ENCODE assay signal across 8 mouse cellular contexts in the genomic region with DNA sequence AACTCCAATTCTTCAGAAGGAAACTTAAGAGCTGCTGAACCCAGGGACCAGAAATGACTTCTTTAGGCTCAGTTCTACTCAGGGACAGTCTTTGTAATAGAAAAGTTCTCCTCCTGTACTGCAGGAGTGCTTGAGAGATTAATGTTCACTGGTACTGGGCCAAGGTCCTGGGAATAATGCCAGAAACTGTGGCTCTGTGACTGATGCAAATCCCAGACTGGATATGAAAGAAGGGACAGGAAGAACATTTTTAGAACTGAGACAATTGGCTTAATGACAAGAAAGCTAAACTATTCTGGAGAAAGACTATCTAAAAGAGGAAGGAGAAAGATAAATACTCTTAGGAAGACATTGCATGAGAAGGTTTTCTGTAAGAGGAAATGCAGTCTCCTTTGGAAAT.
DNase-seq lines count a peak whose midpoint lies in the region.

No protein-coding gene starts in this region.

- intact Hi-C loops in left cerebral cortex, postnatal 10 days (cut with DNase I) = no loop called here

- peak; percentile 36 for DNase-seq in MEL-GATA-1-ER (ENCODE audit: extremely low read depth, low read depth)
- DNase-seq in adrenal gland, adult 2 months = peak; percentile 92
- DNase-seq in frontal cortex, postnatal 36 days (ENCODE audit: low spot score in 2 of 2) = peak; percentile 40 to 62
- peak; percentile 58 for DNase-seq in kidney, adult 18-20 months
- DNase-seq in left cerebral cortex, postnatal 10 days (ENCODE audit: extremely low spot score in 1 of 2, low spot score in 2 of 2) = peak; percentile 27 to 59
- peak; percentile 33 to 56 for DNase-seq in right cerebral cortex, adult 2 months (ENCODE audit: low spot score in 2 of 2)
- no peak for DNase-seq in embryo, embryonic 9.5 days (ENCODE audit: extremely low spot score)
- no peak for DNase-seq in natural killer cell, adult 2 months (ENCODE audit: low spot score in 2 of 2)

Comparison
In these comparisons a context has a peak if more than half of its experiments do, and no peak if none do; other contexts are left out.
1. DNase-seq: peak in MEL-GATA-1-ER (single experiment), adrenal gland, adult 2 months (single experiment), frontal cortex, postnatal 36 days (2 of 2), kidney, adult 18-20 months (single experiment), left cerebral cortex, postnatal 10 days (2 of 2) and right cerebral cortex, adult 2 months (2 of 2); none in embryo, embryonic 9.5 days (single experiment) and natural killer cell, adult 2 months (0 of 2).